Mouse (Mus musculus) bone marrow macrophage, adult 2 months (primary cell): ENCODE results near the gene Acap3.

ENCODE experiments used
- CTCF ChIP-seq: IDR thresholded peaks from 2 replicates; pipeline ENCODE4 v1.5.1; 2012; ENCODE audit warnings: low read depth, mild to moderate bottlenecking, low read length, moderate library complexity
- POLR2A ChIP-seq: IDR thresholded peaks from 2 replicates; pipeline ENCODE4 v1.6.1; 2012; ENCODE audit warnings: mild to moderate bottlenecking, low read depth, low read length, borderline replicate concordance

DNA sequence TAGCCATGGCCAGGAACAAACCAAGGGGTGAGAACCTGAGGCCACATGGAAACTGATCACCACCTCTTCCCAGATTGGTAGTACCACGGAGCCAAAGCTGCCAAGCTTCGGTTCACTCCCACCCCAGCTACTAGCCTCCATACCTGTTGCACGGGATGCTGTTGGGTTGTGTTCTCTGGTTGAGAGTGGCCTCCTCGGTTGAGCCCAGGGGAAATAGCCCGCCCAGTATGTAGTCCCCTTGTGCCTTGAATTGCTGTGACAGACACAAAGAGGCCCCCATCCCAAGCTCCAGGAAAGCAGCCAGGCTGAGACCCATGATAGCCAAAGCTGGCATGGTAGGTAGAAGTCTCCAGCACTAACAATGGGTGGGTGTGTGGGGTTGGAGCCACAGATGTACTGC is 28.6 kb upstream of the Acap3 start, which contains the start of gene Tas1r3:
- no peak for TF ChIP-seq CTCF
- TF ChIP-seq POLR2A = no peak
